Mouse (Mus musculus): ENCODE measurements around the gene Pex5.

Pex5 gene

GRCm38 (mm10) chr6:124353246-124353645, 61.6 kb downstream of the Pex5 start:
- DNase-seq (ENCODE audit: low spot score), result no peak

Data from spleen, adult 12 weeks (tissue).